Mouse (Mus musculus) ES-Bruce4 (cell line): ENCODE data around the gene A930017K11Rik.

ENCODE experiments used
- CTCF ChIP-seq: IDR thresholded peaks from one replicate; pipeline ENCODE4 v1.8.1; 2011; ENCODE audit warnings: low read depth, low read length
- POLR2A ChIP-seq: IDR thresholded peaks from one replicate; pipeline ENCODE4 v1.8.1; 2011; ENCODE audit warnings: low read length; ENCODE audit not compliant: insufficient read depth

DNA sequence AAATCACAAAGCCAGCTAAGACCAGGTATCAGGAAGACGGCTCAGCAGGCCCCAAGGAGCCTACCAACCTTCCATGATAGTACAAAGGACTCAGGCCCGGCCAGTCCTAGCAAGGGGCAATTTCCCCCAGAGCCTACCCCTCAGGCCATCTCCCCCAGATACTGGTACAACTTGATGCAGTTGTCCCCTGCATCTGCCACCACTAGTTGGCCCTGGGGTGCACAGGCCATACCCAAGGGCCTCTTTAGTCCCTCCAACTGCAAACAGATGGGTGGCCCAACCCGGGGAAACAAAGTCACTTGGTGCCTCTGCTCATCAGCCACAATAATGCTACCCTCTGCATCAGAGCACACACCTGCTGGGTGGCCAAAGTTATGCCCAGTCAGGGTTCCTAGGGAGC, 9.1 kb downstream of the A930017K11Rik start:
- no peak for TF ChIP-seq CTCF
- TF ChIP-seq POLR2A = no peak
